Mouse (Mus musculus) embryonic facial prominence, embryonic 12.5 days (tissue): Measurements from ENCODE around the gene Sp1. TPM values are rescaled to one million over a fixed set of nuclear protein-coding genes. Genes with fewer than 3 reads are reported as not detected.

Source experiments
- ATAC-seq: fragments of 200-750 bp; cut with Nextera tagmentation; 2 replicates; pipeline ENCODE4 v1.8.0; 2017; ENCODE audit not compliant: insufficient number of reproducible peaks, insufficient read depth, low FRiP score, low TSS enrichment
- H3K27ac ChIP-seq: fragments of 300-500 bp; sonication (generic); 2 replicates; pipeline ENCODE4 v1.5.1; 2016; ENCODE audit warnings: mild to moderate bottlenecking
- H3K27me3 ChIP-seq: fragments of 300-500 bp; sonication (generic); 2 replicates; pipeline ENCODE4 v1.6.1; 2016; ENCODE audit warnings: mild to moderate bottlenecking, moderate library complexity
- H3K36me3 ChIP-seq: fragments of 300-500 bp; sonication (generic); 2 replicates; pipeline ENCODE4 v1.6.1; 2016; ENCODE audit warnings: mild to moderate bottlenecking
- H3K4me1 ChIP-seq: fragments of 300-500 bp; sonication (generic); 2 replicates; pipeline ENCODE4 v1.6.1; 2016
- H3K4me2 ChIP-seq: fragments of 300-500 bp; sonication (generic); replicated peaks from 2 replicates; pipeline ENCODE4 v1.6.1; 2016; ENCODE audit warnings: mild to moderate bottlenecking, moderate library complexity
- H3K4me3 ChIP-seq: fragments of 300-500 bp; sonication (generic); 2 replicates; pipeline ENCODE4 v1.5.1; 2016; ENCODE audit warnings: mild to moderate bottlenecking
- H3K9ac ChIP-seq: fragments of 300-500 bp; sonication (generic); 2 replicates; pipeline ENCODE4 v1.6.1; 2016; ENCODE audit warnings: mild to moderate bottlenecking, moderate library complexity
- H3K9me3 ChIP-seq: fragments of 300-500 bp; sonication (generic); 2 replicates; pipeline ENCODE4 v1.6.1; 2016; ENCODE audit warnings: mild to moderate bottlenecking, moderate library complexity
- WGBS: fragments of 180-500 bp; shearing (Covaris S2); methylation state at CpG from one replicate; pipeline ENCODE4 v1.1.7; 2016; 5-methylcytosine and 5-hydroxymethylcytosine counted together
- polyA plus RNA-seq: library from polyadenylated mRNA; unstranded; fragments of >200 nt; fragmentation: Nextera tagmentation; extraction: Ambion mirVana; gene quantifications from 2 replicates; pipeline ENCODE4 v1.2.1, GENCODE M21; 2016

Sp1 gene
- polyA plus RNA-seq, 1 experiment from 2014 or later = 12.0 TPM

DNA sequence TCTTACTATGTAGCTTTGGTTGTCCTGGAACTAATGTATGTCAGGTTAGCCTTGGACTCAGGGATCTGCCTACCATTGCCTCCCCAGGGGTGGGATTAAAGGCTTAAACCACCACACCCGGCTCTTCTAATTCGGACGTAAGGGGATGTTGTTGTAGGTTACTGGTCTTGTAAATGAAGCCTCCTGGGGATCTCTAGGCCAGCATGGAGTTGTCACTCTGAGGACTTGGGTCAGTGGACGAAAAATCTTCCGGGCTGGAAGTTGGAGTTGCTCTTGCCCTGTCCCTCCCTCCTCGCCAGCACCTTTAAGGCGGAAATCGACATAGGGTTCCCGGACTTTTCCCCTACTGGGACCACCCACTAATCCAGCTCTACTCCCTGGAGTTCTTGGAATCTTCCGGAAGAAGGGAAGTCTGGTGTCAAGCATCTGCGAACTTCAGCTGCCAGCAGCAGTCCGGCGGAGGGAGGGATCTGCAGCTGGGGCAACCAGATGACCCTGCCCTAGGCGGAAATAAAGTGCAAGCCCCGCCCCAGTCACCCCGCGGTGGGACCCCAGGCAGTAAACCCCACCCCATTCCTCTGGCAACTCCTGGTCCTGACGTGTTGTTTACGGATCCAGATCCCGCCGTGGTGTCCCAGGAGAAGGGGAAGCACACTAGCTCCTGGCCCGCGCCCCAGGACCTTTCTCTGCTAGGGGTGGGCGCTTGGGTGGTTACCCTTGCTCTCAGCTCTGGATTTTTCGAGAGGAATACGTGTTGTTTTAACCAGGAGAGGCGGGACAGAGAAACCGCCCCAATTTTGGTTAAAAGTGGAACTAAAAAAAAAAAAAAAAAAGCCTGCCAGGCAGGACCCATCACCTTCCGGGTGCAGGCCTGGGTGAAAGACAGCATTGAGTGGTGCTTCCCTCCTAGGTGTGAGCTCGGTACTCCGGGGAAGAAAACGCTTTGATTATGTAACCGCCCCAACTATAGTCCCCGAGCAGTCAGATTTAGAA is 6.4 kb upstream of the Sp1 start:
- no peaks in the 10 kb centered on the region for H3K36me3 ChIP-seq
- peak overlapping the region; percentile 55 for H3K9ac ChIP-seq
- no peaks in the 10 kb centered on the region for H3K27me3 ChIP-seq
- no peaks in the 10 kb centered on the region for H3K9me3 ChIP-seq
- WGBS = 5% methylated on average over 34 of the region's 34 CpGs
- peak overlapping the region; percentile 41 for H3K4me3 ChIP-seq
- H3K4me1 ChIP-seq = peaks cover 15% of the 10 kb centered on the region
- H3K4me2 ChIP-seq = peak overlapping the region; percentile 71
- no peak for ATAC-seq
- peak overlapping the region; percentile 76 for H3K27ac ChIP-seq

DNA sequence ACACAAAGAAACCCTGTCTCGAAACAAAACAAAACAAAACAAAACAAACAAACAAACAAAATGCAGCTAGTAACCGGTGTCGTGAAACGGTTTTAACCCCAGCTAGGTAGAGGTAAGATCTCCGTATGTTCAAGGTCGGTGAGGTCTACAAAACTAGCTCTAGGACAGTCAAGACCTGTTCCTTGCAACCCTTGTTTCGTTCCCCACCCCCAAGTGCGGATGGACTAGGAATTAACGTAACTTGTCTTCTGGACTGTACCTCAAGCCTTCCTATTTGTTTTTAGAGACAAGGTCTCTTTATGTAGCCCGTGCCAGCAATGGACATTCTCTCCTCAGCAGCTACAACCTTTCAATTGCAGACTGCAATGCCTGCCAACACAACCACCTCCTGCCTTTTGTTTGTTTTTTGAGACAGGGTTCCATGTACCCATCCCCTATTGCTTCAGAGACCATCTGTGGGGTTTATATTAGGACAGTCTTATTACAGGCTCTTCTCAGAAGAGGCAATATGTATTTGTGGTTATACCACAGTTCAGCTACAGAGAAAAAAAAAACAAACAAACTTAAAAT is 5.4 kb upstream of the Sp1 start:
- Histone ChIP-seq H3K36me3 (no peaks in the 10 kb centered on the region), H3K4me2 (no peak overlapping the region; the same call in 1 of the 2 replicates), H3K27ac (peak overlapping the region; percentile 76), H3K27me3 (no peaks in the 10 kb centered on the region), H3K4me3 (no peak overlapping the region), H3K9me3 (no peaks in the 10 kb centered on the region), H3K9ac (no peak overlapping the region), H3K4me1 (peaks cover 15% of the 10 kb centered on the region)
- ATAC-seq = no peak
- 71% methylated on average over 10 of the region's 10 CpGs for WGBS

DNA sequence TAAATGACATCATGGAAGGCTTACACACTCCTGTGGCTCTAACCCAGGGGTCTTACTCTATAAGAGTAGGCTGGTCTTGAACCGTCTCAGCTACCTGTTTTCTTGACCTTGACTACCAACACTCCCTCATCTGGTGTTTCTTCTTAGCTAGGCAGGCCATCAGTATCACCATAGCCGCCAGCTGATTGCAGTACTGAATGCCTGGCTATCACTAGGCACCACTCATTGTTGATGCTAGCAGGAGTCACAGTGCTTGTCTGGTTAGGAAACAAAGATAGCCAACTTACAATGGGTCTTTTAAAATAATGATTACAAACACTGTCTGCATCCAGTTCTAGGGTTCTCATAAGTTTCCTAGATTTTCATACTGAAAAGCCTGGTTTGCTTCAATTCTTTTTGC is 4.7 kb upstream of the Sp1 start:
- Histone ChIP-seq H3K27me3 (no peaks in the 10 kb centered on the region), H3K27ac (no peak overlapping the region), H3K36me3 (no peaks in the 10 kb centered on the region), H3K4me1 (peaks cover 15% of the 10 kb centered on the region), H3K4me3 (no peak overlapping the region), H3K4me2 (no peak overlapping the region), H3K9ac (no peak overlapping the region), H3K9me3 (no peaks in the 10 kb centered on the region)
- ATAC-seq = no peak
- WGBS = 56% methylated on average over 2 of the region's 2 CpGs

DNA sequence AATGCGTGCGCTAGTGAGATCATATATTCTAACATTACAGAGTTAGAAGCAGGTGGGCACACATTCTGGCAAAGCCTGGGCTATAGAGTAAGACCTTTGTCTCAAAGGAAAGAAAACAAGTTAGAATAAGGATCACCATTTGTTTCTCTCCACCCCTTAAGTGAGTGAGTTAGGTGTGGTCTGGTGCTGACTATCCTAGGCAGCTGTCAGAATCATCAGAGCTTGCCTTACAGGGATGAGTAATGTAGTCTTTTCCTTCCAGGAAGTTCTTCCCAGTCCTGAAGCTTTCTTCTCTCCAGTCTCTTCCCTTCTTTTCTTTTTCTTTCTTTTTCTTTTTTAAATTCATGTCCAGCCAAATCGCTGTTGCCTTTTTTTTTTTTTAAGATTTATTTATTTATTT is 3.7 kb upstream of the Sp1 start:
- Histone ChIP-seq H3K27ac (no peak overlapping the region), H3K9ac (no peak overlapping the region), H3K27me3 (no peaks in the 10 kb centered on the region), H3K9me3 (no peaks in the 10 kb centered on the region), H3K4me3 (no peak overlapping the region), H3K36me3 (no peaks in the 10 kb centered on the region), H3K4me1 (peaks cover 18% of the 10 kb centered on the region), H3K4me2 (no peak overlapping the region)
- no peak for ATAC-seq
- 96% methylated on average over 3 of the region's 3 CpGs for WGBS

DNA sequence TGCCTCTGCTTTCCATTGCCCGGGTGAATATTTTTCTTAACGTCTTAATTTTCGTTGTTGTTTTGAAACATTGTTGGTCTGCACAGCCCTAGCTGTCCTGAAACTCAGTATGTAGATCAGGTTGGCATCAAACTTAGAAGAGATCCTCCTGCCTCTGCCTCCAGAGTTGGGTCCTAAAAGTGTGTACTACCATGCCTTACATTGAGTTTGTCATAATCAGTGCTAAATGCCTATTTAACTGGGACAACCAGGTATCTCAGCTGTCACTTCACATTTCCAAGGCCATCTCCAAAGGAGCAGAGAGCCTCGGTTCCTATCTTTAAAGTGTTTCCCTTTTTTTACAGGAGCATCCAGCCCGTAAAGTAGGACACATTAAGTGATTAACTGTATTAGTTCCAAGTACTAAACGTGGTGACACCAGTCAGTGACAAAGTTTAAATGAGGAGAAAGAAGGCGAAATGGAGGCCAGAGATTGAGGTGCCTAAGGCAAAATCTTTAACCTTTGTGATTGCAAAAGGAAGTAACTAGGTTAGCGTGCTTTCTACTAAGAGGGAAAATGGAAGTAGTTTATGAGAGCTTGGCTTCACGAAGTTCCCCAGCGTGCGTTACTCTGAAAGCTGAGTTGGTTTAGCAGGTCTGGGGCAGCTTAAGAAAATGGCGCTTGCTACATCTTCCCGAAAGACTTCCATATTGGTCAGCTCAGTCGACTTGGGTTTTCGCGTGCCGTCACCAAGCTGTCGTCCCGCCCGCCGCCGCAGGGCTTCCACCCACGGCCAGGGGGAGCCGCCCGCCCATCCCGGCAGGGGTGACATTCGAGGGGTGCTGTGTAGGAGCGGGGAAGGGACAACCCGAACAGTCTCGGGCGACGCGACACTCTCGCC is 1.1 kb upstream of the Sp1 start:
- no peak for ATAC-seq
- Histone ChIP-seq H3K27ac (peak overlapping the region; percentile 100), H3K4me1 (peaks cover 26% of the 10 kb centered on the region), H3K4me2 (peak overlapping the region; percentile 51), H3K4me3 (peak overlapping the region; percentile 48), H3K9me3 (no peaks in the 10 kb centered on the region), H3K36me3 (peaks cover 21% of the 10 kb centered on the region), H3K27me3 (no peaks in the 10 kb centered on the region), H3K9ac (peak overlapping the region; percentile 72)
- 15% methylated on average over 34 of the region's 34 CpGs for WGBS

DNA sequence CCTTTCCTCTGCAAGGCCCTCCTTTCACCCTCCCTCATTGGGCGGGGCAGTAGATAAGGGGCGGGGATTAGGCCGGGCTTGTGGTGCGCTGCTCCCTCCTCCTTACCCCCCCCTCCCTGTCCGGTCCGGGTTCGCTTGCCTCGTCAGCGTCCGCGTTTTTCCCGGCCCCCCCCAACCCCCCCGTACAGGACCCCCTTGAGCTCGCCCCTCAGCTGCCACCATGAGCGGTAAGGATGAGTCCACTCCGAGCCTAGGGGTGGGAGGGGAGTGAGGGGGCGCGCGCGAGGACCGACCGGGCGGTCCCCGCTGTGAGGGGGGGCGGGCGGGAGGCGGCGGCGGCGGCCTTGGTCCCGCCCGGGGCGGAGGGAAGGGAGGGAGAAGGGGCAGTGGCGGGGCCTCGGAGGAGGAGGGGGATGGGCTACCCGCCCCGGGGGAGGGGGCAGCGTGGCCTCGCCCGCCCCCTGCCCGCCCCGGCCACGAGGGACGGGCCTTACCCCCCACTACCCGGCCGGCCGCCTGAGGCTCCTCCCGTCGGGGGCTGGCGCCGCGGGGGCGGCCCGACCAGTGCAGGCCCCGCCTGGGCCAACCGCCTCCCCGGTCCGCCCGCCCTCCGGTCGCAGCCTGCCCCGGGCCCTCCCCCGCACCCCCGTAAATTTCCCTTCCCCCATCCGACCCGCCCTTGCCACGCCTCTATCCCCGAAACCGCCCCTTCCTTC is 411 bp downstream of the Sp1 start:
- ATAC-seq = no peak

DNA sequence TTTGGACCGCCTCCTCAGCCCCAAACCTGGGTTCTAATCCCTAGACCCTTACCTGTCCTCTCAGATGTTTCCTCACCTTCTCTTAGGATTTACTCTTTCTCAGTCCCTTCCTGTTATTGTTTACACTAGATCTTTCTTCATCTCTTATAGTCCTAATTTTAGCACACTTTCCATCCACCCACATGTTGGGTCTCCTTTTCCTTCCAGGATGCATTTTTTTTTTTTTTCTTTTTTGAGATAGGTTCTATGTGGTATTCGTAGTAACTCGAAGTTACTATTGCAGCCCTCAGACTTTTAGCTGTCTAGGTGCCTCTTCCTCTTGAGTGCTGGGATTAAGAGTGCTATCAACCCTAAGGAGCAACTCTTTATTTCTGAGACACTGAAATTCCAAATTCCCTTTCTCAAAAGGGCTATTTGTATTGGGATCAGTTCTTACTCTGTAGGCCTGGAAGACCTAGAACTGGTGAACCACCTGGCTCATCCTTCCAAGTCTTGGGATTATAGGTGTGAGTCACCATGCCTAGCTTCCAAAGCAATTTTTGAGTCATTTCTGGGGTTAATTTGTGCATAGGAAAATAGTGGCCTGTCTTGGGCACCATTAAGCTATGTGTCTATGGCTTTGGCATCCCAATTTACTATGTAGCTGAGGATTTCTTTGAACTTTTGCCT is 1.1 kb downstream of the Sp1 start:
- peaks cover 41% of the 10 kb centered on the region for H3K36me3 ChIP-seq
- H3K4me1 ChIP-seq = peaks cover 32% of the 10 kb centered on the region
- H3K9ac ChIP-seq = peak overlapping the region; percentile 97
- ATAC-seq = no peak
- WGBS = 31% methylated on average over 3 of the region's 3 CpGs
- no peaks in the 10 kb centered on the region for H3K27me3 ChIP-seq
- H3K27ac ChIP-seq = peak overlapping the region; percentile 98
- H3K4me3 ChIP-seq = peak overlapping the region; percentile 84
- H3K4me2 ChIP-seq = peak overlapping the region; percentile 46
- no peaks in the 10 kb centered on the region for H3K9me3 ChIP-seq

More for the DNA sequence above, 411 bp downstream of the Sp1 start:
- Histone ChIP-seq H3K9ac (peak overlapping the region; percentile 97), H3K27ac (peak overlapping the region; percentile 98), H3K36me3 (peaks cover 34% of the 10 kb centered on the region), H3K27me3 (no peaks in the 10 kb centered on the region), H3K4me3 (peak overlapping the region; percentile 84), H3K4me2 (peak overlapping the region; percentile 46), H3K9me3 (no peaks in the 10 kb centered on the region), H3K4me1 (peaks cover 32% of the 10 kb centered on the region)
- 1% methylated on average over 47 of the region's 69 CpGs for WGBS

DNA sequence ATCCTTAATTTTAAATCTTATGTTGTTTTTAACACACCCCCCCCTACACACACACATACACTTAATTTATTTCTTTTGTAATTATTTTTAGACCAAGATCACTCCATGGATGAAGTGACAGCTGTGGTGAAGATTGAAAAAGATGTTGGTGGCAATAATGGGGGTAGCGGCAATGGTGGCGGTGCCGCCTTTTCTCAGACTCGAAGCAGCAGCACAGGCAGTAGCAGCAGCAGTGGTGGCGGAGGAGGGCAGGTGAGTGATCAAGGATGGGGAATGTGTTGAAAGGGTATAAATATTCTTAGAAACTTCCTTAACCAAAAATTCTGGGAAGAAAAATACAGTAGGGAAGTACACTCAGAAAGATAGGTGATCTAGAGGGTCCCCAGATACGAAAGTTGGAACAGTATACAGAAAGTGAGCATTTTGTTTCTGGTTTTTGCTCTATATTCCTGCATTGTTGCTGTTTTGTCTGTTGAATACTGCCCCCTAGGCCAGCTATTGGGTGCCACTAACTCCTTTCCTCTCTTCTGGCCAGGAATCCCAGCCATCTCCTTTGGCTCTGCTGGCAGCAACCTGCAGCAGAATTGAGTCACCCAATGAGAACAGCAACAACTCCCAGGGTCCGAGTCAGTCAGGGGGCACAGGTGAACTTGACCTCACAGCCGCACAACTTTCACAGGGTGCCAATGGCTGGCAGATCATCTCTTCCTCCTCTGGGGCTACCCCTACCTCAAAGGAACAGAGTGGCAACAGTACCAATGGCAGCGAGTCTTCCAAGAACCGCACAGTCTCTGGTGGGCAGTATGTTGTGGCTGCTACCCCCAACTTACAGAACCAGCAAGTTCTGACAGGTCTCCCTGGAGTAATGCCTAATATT is 2.0 kb downstream of the Sp1 start:
- H3K9ac ChIP-seq = no peak overlapping the region
- H3K4me3 ChIP-seq = no peak overlapping the region; the same call in 1 of the 2 replicates
- H3K27ac ChIP-seq = no peak overlapping the region
- WGBS = 95% methylated on average over 10 of the region's 10 CpGs
- H3K36me3 ChIP-seq = peaks cover 49% of the 10 kb centered on the region
- no peaks in the 10 kb centered on the region for H3K27me3 ChIP-seq
- H3K4me1 ChIP-seq = peaks cover 32% of the 10 kb centered on the region
- H3K4me2 ChIP-seq = 0 out of 2 replicates have a peak overlapping the region, but pooled peaks have one; percentile 46
- ATAC-seq = no peak
- no peaks in the 10 kb centered on the region for H3K9me3 ChIP-seq

DNA sequence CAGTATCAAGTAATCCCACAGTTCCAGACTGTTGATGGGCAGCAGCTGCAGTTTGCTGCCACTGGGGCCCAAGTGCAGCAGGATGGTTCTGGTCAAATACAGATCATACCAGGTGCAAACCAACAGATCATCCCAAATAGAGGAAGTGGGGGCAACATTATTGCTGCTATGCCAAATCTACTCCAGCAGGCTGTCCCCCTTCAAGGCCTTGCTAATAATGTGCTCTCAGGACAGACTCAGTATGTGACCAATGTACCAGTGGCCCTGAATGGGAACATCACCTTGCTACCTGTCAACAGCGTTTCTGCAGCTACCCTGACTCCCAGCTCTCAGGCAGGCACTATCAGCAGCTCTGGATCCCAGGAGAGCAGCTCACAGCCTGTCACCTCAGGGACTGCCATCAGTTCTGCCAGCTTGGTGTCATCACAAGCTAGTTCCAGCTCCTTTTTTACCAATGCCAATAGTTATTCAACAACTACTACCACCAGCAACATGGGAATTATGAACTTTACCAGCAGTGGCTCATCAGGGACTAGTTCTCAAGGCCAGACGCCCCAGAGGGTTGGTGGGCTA is 2.7 kb downstream of the Sp1 start:
- H3K27ac ChIP-seq = no peak overlapping the region
- no peaks in the 10 kb centered on the region for H3K9me3 ChIP-seq
- H3K4me3 ChIP-seq = no peak overlapping the region
- no peaks in the 10 kb centered on the region for H3K27me3 ChIP-seq
- no peak for ATAC-seq
- H3K4me1 ChIP-seq = peaks cover 32% of the 10 kb centered on the region
- H3K9ac ChIP-seq = no peak overlapping the region
- peak overlapping the region; percentile 21; the same call in 1 of the 2 replicates for H3K4me2 ChIP-seq
- peaks cover 57% of the 10 kb centered on the region for H3K36me3 ChIP-seq
- 81% methylated on average over 2 of the region's 2 CpGs for WGBS

DNA sequence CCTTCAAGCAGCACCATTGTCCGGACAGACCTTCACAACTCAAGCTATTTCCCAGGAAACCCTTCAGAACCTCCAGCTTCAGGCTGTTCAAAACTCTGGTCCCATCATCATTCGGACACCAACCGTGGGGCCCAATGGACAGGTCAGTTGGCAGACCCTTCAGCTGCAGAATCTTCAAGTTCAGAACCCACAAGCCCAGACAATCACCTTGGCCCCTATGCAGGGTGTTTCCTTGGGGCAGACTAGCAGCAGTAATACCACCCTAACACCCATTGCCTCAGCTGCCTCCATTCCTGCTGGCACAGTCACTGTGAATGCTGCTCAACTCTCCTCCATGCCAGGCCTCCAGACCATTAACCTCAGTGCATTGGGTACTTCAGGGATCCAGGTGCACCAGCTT is 3.3 kb downstream of the Sp1 start:
- H3K4me1 ChIP-seq = peaks cover 32% of the 10 kb centered on the region
- no peak overlapping the region for H3K27ac ChIP-seq
- ATAC-seq = no peak
- peaks cover 57% of the 10 kb centered on the region for H3K36me3 ChIP-seq
- 97% methylated on average over 3 of the region's 3 CpGs for WGBS
- H3K9me3 ChIP-seq = no peaks in the 10 kb centered on the region
- H3K9ac ChIP-seq = no peak overlapping the region
- no peak overlapping the region for H3K4me3 ChIP-seq
- no peaks in the 10 kb centered on the region for H3K27me3 ChIP-seq
- peak overlapping the region; percentile 21; the same call in 1 of the 2 replicates for H3K4me2 ChIP-seq
